Mouse (Mus musculus) gonadal fat pad, adult 2 months (tissue): Measurements from ENCODE around the gene Olfr339. TPM values are rescaled to one million over a fixed set of nuclear protein-coding genes. Genes with fewer than 3 reads are reported as not detected.
"Not testable (repeated sequence)": the region's sequence is repeated elsewhere in the genome, so short reads cannot be mapped to it uniquely, and the experiment has no call there.

Experiments used
- DNase-seq: peaks from one replicate; pipeline ENCODE4 v3.0.0-alpha.2; 2012; ENCODE audit warnings: low read depth
- polyA plus RNA-seq: library from polyadenylated mRNA; depleted of rRNA; stranded (reverse); fragments of >200 nt; gene quantifications from 2 replicates; pipeline ENCODE4 v1.2.3, GENCODE M21; 2012; rRNA removed

Olfr339 gene
- not detected in 2 replicates for polyA plus RNA-seq

DNA sequence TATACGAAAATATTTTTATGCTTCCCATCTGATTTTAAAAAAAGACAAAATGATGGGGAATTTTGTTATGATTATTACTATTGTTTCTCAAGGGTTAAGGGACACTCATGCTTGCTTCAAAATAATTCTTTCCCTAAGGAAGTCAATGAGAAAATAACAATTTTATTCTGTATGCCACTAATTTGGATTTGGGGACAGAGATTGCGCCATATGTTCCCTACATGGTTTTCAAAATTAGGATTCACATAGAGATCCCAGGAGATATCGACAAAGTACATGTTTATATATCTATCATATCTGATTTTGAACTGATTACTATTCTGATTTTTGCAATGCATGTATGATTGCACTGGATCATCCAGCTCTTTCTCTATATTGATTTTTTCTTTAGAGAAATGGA, at the start of gene Olfr339:
TSS of gene Olfr339 (plus strand) at position 301 of the 400 bp plus-strand sequence.
- DNase-seq = no peak

DNA sequence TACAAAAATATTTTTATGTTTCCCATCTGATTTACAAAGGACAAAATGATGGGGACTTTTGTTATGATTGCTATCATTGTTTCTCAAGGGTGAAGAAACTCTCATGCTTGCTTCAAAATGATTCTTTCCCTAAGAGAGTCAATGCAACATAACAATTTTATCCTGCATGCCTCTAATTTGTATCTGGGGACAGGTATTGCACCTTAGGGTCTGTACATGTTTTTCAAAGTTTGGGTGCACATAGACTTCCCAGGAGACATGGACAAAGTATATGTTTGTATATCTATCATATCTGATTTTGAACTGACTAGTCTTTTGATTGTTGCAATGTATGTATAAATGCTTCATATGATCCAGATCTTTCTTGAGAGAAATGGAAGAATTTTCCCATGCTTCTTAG, 45.5 kb upstream of the Olfr339 start, which contains the start of gene Olfr338:
TSS of gene Olfr338 (plus strand) at position 301 of the 400 bp plus-strand sequence.
- no peak for DNase-seq

DNA sequence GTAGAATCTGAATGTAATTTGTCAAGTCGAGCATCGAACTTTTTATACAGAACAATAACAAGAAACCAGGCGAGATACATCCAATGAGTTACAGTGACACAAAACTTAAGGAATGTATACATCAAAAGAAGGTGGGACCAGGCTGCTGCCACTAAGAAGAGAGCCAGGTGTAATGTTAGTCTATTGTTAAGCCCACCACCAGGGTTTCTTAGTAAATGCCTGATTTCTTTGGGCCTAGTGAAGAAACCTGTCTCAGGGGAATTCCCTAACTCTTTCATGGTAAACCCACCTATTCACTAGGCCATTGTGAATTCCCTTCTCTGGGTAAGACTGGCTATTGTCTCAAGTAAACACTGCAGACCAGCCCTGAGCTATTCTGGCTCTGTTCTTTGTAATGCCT, 3.6 kb upstream of the Olfr339 start:
- DNase-seq = not testable (repeated sequence)

GRCm38 (mm10) chr2:36415591-36415990, 3.2 kb upstream of the Olfr339 start:
- not testable (repeated sequence) for DNase-seq

GRCm38 (mm10) chr2:36452287-36452686, 33.5 kb downstream of the Olfr339 start, which contains the start of gene Olfr340:
TSS of gene Olfr340 (plus strand) at chr2:36452587.
- DNase-seq = no peak

DNA sequence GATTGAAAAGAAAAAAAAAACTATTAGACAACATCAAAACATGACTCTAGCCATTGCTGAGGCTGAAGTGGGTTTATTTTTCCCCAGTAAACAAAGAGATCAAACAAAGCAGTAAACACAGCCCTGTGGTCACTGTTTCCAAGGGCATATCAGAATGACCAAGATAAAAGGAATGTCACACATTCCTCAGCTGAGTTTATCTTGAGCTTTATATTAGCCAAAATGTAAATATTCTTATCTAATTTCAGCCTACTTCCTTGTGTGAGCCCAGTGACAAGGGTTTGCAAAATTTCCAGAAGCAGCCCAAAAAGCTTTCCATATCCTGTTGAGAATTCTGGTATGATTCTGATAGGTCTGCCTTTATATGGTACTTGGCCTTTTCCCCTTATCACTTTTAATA, 54.9 kb downstream of the Olfr339 start:
- no peak for DNase-seq

Other genes starting within 250 kb of the Olfr339 start
- gene Ptgs1, start 188.5 kb upstream of the Olfr339 start, polyA plus RNA-seq = 61.1 and 66.4 TPM in 2 replicates
- not detected in 2 replicates for gene Olfr338, start 45.4 kb upstream of the Olfr339 start, polyA plus RNA-seq
- gene Olfr340, start 33.6 kb downstream of the Olfr339 start, polyA plus RNA-seq = not detected in 2 replicates
- gene Olfr341, start 63.5 kb downstream of the Olfr339 start, polyA plus RNA-seq = not detected in 2 replicates
- gene Olfr342, start 106.1 kb downstream of the Olfr339 start, polyA plus RNA-seq = not detected in 2 replicates
- gene Olfr344, start 147.7 kb downstream of the Olfr339 start, polyA plus RNA-seq = not detected in 2 replicates
- gene Olfr345, start 221.1 kb downstream of the Olfr339 start, polyA plus RNA-seq = not detected in 2 replicates